In genomic region chr9:61369316-61370273, GRCm38 (mm10) we compare ENCODE assay signal across 9 mouse cellular contexts. TPM values are rescaled to one million over a fixed set of nuclear protein-coding genes. Genes with fewer than 3 reads are reported as not detected.
DNase-seq lines count a peak whose midpoint lies in the region; ATAC-seq lines count a peak whose summit lies in the region.
"Had no signal": no experiment of that assay in that cellular context is flagged by ENCODE, and none has a peak within 500 bp of the region (broad histone marks: within the 10 kb centered on the region; RNA-seq: fewer than 3 reads in every experiment).

No protein-coding gene starts in this region.

- DNase-seq in gastrocnemius, postnatal 10 days: peak; percentile 30
- no peak for DNase-seq in gastrocnemius, postnatal 25 days
- DNase-seq in adrenal gland, postnatal 10 days: peak; percentile 83
- DNase-seq in embryonic facial prominence, embryonic 14.5 days (ENCODE audit: low spot score): peak; percentile 83
- peak; percentile 80 for DNase-seq in hindbrain, embryonic 11.5 days (ENCODE audit: low spot score)
- DNase-seq in limb, embryonic 11.5 days (ENCODE audit: low spot score): peak; percentile 82
- DNase-seq in testis, postnatal 14 days (ENCODE audit: low spot score): peak; percentile 52

- peak overlapping the region; percentile 46 for H3K9ac ChIP-seq in embryonic facial prominence, embryonic 14.5 days (ENCODE audit: low read depth, low read length)
- peak overlapping the region; percentile 12; the same call in 1 of the 2 replicates for H3K9ac ChIP-seq in hindbrain, embryonic 11.5 days (ENCODE audit: low read depth, low read length)
- peak overlapping the region; percentile 31; the same call in 1 of the 2 replicates for H3K9ac ChIP-seq in limb, embryonic 11.5 days (ENCODE audit: low read length)
- H3K9ac ChIP-seq in midbrain, embryonic 16.5 days (ENCODE audit: low read depth, low read length): peak overlapping the region; percentile 49; the same call in 1 of the 2 replicates

- under 1% methylated on average over 43 of the region's 45 CpGs for WGBS in embryonic facial prominence, embryonic 14.5 days
- 1% methylated on average over 44 of the region's 45 CpGs for WGBS in hindbrain, embryonic 11.5 days
- under 1% methylated on average over 44 of the region's 45 CpGs for WGBS in limb, embryonic 11.5 days
- 0% methylated on average over 45 of the region's 45 CpGs for WGBS in midbrain, embryonic 16.5 days

- H3K4me1 ChIP-seq in embryonic facial prominence, embryonic 14.5 days (ENCODE audit: control insufficient read depth, insufficient read depth, low read length): peaks cover 30% of the 10 kb centered on the region
- peaks cover 10% of the 10 kb centered on the region for H3K4me1 ChIP-seq in hindbrain, embryonic 11.5 days (replicated peaks; ENCODE audit: control insufficient read depth, insufficient read depth, low read length)
- H3K4me1 ChIP-seq in limb, embryonic 11.5 days (ENCODE audit: control insufficient read depth, insufficient read depth, low read length): peaks cover 30% of the 10 kb centered on the region
- H3K4me1 ChIP-seq in midbrain, embryonic 16.5 days (ENCODE audit: control insufficient read depth, insufficient read depth, low read length): peaks cover 27% of the 10 kb centered on the region

- peak overlapping the region; percentile 26 for H3K4me3 ChIP-seq in embryonic facial prominence, embryonic 14.5 days (ENCODE audit: low read depth, low read length)
- H3K4me3 ChIP-seq in hindbrain, embryonic 11.5 days (ENCODE audit: low read depth, low read length): peak overlapping the region; percentile 21; the same call in 1 of the 2 replicates
- H3K4me3 ChIP-seq in limb, embryonic 11.5 days (ENCODE audit: low read depth, low read length): peak overlapping the region; percentile 1
- peak overlapping the region; percentile 5 for H3K4me3 ChIP-seq in midbrain, embryonic 16.5 days (ENCODE audit: low read depth, low read length)

- no peak for ATAC-seq in embryonic facial prominence, embryonic 14.5 days (ENCODE audit: low read depth)
- ATAC-seq in hindbrain, embryonic 11.5 days (ENCODE audit: low FRiP score): peak; percentile 39
- 0 out of 2 replicates have a peak, but pooled peaks have one; percentile 2 for ATAC-seq in limb, embryonic 11.5 days (ENCODE audit: insufficient number of reproducible peaks, low FRiP score, low TSS enrichment, low read depth)
- ATAC-seq in midbrain, embryonic 16.5 days: peak; percentile 10; the same call in 1 of the 2 replicates
- ATAC-seq: Patski had no signal

- H3K36me3 ChIP-seq in embryonic facial prominence, embryonic 14.5 days (ENCODE audit: control insufficient read depth, insufficient read depth, low read length): no peaks in the 10 kb centered on the region
- H3K36me3 ChIP-seq in hindbrain, embryonic 11.5 days (ENCODE audit: control insufficient read depth, insufficient read depth, low read length): no peaks in the 10 kb centered on the region
- H3K36me3 ChIP-seq in limb, embryonic 11.5 days (ENCODE audit: control insufficient read depth, insufficient read depth, low read length): no peaks in the 10 kb centered on the region
- H3K36me3 ChIP-seq in midbrain, embryonic 16.5 days (ENCODE audit: control insufficient read depth, insufficient read depth, low read length): no peaks in the 10 kb centered on the region

- H3K9me3 ChIP-seq in embryonic facial prominence, embryonic 14.5 days (ENCODE audit: control insufficient read depth, low read length): no peaks in the 10 kb centered on the region
- H3K9me3 ChIP-seq in hindbrain, embryonic 11.5 days (ENCODE audit: control insufficient read depth, low read length): no peaks in the 10 kb centered on the region
- no peaks in the 10 kb centered on the region for H3K9me3 ChIP-seq in limb, embryonic 11.5 days (ENCODE audit: control insufficient read depth, low read length)
- H3K9me3 ChIP-seq in midbrain, embryonic 16.5 days (replicated peaks; ENCODE audit: control insufficient read depth, low read length, poor library complexity, severe bottlenecking): no peaks in the 10 kb centered on the region

- 0 out of 2 replicates have a peak, but pooled peaks cover 8% of the 10 kb centered on the region for H3K27me3 ChIP-seq in embryonic facial prominence, embryonic 14.5 days (replicated peaks; ENCODE audit: control insufficient read depth, insufficient read depth, low read length)
- H3K27me3 ChIP-seq in hindbrain, embryonic 11.5 days (ENCODE audit: control insufficient read depth, insufficient read depth, low read length): peaks cover 3% of the 10 kb centered on the region
- H3K27me3 ChIP-seq in limb, embryonic 11.5 days (ENCODE audit: control insufficient read depth, insufficient read depth, low read length): 0 out of 2 replicates have a peak, but pooled peaks cover 2% of the 10 kb centered on the region
- peaks cover 2% of the 10 kb centered on the region; the same call in 1 of the 2 replicates for H3K27me3 ChIP-seq in midbrain, embryonic 16.5 days (ENCODE audit: control insufficient read depth, insufficient read depth, low read depth, low read length)
- H3K27me3 ChIP-seq: Patski had no signal

- H3K27ac ChIP-seq in embryonic facial prominence, embryonic 14.5 days (replicated peaks; ENCODE audit: low read depth, low read length): peak overlapping the region; percentile 75
- peak overlapping the region; percentile 76 for H3K27ac ChIP-seq in hindbrain, embryonic 11.5 days (ENCODE audit: low read depth, low read length)
- H3K27ac ChIP-seq in limb, embryonic 11.5 days (replicated peaks; ENCODE audit: low read depth, low read length): peak overlapping the region; percentile 81
- peak overlapping the region; percentile 70 for H3K27ac ChIP-seq in midbrain, embryonic 16.5 days (ENCODE audit: low read length)

- H3K4me2 ChIP-seq in embryonic facial prominence, embryonic 14.5 days (ENCODE audit: low read depth, low read length): peak overlapping the region; percentile 59
- H3K4me2 ChIP-seq in hindbrain, embryonic 11.5 days (replicated peaks; ENCODE audit: low read depth, low read length): peak overlapping the region; percentile 37
- H3K4me2 ChIP-seq in limb, embryonic 11.5 days (ENCODE audit: low read depth, severe bottlenecking): peak overlapping the region; percentile 38
- peak overlapping the region; percentile 55 for H3K4me2 ChIP-seq in midbrain, embryonic 16.5 days (ENCODE audit: low read length)

RNA-seq across cellular contexts. Expression of gene Tle3, which starts 2.6 kb away (rescaled TPM):
- total RNA-seq in gastrocnemius, postnatal 10 days (2021): 10 to 100 TPM; 20.5 to 25.6 TPM
- total RNA-seq in gastrocnemius, postnatal 25 days (2021): 1 to 10 TPM; 7.9 to 10.0 TPM
- total RNA-seq in adrenal gland, postnatal 10 days (2021): 10 to 100 TPM; 82.4 to 92.7 TPM
- 25.5 and 31.4 TPM in 2 replicates for polyA plus RNA-seq in embryonic facial prominence, embryonic 14.5 days (2014; fragmentation: Nextera tagmentation; extraction: Ambion mirVana)
- polyA plus RNA-seq in hindbrain, embryonic 11.5 days (2014; fragmentation: Nextera tagmentation; extraction: Ambion mirVana): 33.7 and 36.7 TPM in 2 replicates
- 42.8 and 43.4 TPM in 2 replicates for polyA plus RNA-seq in limb, embryonic 11.5 days (2014; fragmentation: Nextera tagmentation; extraction: Ambion mirVana)
- polyA plus RNA-seq in midbrain, embryonic 16.5 days (2015; fragmentation: Nextera tagmentation; extraction: Ambion mirVana): 27.4 and 29.7 TPM in 2 replicates
